Mouse (Mus musculus): ENCODE results near the gene Olig3. TPM values are rescaled to one million over a fixed set of nuclear protein-coding genes. Genes with fewer than 3 reads are reported as not detected.
A peak's percentile ranks its signal among the peaks of the same experiment; 100 is the strongest.

Olig3 gene
- polyA plus RNA-seq (2014; fragmentation: Nextera tagmentation; extraction: Ambion mirVana), result not detected in 2 replicates

DNA sequence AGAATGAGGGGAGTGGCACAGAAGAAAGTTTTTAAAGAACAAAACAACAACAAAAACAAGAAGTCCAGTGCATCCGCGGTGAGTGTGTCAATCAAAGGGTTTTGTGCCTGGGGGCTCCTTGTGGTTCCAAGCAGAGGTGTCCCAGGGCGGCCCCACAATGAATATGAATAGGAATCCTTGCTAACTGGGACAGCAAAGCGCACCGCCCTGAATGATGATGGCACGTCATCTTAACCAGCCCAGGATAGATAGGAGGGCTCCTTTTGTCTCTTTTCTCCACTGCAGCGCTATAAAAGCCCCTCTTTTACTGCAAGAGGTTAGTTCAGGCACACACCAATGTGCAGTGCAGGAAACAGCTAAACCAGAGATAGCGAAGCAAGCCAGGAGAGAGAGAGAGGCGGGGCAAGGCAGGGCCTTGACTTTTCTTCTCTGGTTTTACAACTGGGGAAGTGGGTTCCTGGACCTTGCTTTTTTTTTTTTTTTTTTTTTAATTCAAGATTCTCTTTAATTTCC is at the start of gene Olig3:
Gene Olig3 (plus strand): TSS at position 463 of the 513 bp plus-strand sequence.
- no peak within 1 kb of the TSS for H3K9ac ChIP-seq (ENCODE audit: low read depth, low read length)
- no peak within 1 kb of the TSS for H3K27ac ChIP-seq (ENCODE audit: low read depth, low read length)
- no peaks in the 10 kb centered on the region for H3K36me3 ChIP-seq (ENCODE audit: control insufficient read depth, insufficient read depth, low read length)
- H3K4me3 ChIP-seq (ENCODE audit: low read depth, low read length), result no peak within 1 kb of the TSS; the same call in 1 of the 2 replicates
- no peaks in the 10 kb centered on the region for H3K9me3 ChIP-seq (ENCODE audit: control insufficient read depth, low read length)
- peaks cover 98% of the 10 kb centered on the region for H3K27me3 ChIP-seq (replicated peaks; ENCODE audit: control insufficient read depth, insufficient read depth, low read length)
- H3K4me1 ChIP-seq (replicated peaks; ENCODE audit: control insufficient read depth, insufficient read depth, low read length), result no peaks in the 10 kb centered on the region; the same call in 1 of the 2 replicates
- DNase-seq (ENCODE audit: low spot score) (no peak), ATAC-seq (replicated peaks; ENCODE audit: low FRiP score) (no peak)
- WGBS, result 1% methylated on average over 9 of the region's 9 CpGs
- H3K4me2 ChIP-seq, result peak within 1 kb of the TSS; percentile 8; the same call in 1 of the 2 replicates

DNA sequence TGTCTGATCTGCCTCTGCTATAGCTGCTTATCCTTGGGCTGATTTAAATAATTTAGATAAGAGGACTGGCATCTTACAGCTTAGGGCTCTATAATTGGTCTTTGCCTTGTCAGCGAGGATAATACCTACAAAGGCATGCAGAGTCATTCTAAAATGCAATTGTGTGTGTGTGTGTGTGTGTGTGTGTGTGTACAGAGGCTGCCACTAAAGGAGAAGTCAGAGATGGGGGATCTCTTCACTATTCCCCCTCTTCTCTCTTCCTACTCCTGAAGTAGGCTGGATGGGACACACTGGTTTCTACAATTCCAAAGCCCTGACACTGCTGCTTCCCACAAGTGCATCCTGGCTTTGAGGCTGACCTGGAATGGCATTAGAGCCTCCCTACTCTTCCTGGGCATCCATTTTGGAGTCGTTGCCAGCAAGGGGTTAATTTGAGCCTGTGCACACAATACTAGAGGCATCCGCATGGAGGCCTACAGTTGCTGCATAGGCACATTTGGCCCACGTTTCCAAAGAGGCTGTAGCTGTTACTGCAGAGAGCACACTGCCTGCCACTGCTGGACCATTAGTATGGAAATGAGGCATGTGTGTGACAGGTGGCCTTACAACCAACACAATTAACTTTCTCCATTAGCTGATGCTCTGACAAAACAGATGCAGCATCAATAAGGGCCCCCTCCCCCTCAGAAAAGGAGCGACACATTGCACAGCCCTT is 46.5 kb upstream of the Olig3 start:
- no peak overlapping the region for H3K9ac ChIP-seq (ENCODE audit: low read depth, low read length)
- no peaks in the 10 kb centered on the region for H3K9me3 ChIP-seq (ENCODE audit: control insufficient read depth, low read length)
- H3K4me2 ChIP-seq, result no peak overlapping the region
- H3K27ac ChIP-seq (ENCODE audit: low read depth, low read length), result no peak overlapping the region
- H3K36me3 ChIP-seq (ENCODE audit: control insufficient read depth, insufficient read depth, low read length), result no peaks in the 10 kb centered on the region
- H3K4me1 ChIP-seq (replicated peaks; ENCODE audit: control insufficient read depth, insufficient read depth, low read length), result no peaks in the 10 kb centered on the region
- no peaks in the 10 kb centered on the region for H3K27me3 ChIP-seq (replicated peaks; ENCODE audit: control insufficient read depth, insufficient read depth, low read length)
- DNase-seq (ENCODE audit: low spot score) (no peak), ATAC-seq (replicated peaks; ENCODE audit: low FRiP score) (no peak)
- 45% methylated on average over 5 of the region's 5 CpGs for WGBS
- H3K4me3 ChIP-seq (ENCODE audit: low read depth, low read length), result no peak overlapping the region

DNA sequence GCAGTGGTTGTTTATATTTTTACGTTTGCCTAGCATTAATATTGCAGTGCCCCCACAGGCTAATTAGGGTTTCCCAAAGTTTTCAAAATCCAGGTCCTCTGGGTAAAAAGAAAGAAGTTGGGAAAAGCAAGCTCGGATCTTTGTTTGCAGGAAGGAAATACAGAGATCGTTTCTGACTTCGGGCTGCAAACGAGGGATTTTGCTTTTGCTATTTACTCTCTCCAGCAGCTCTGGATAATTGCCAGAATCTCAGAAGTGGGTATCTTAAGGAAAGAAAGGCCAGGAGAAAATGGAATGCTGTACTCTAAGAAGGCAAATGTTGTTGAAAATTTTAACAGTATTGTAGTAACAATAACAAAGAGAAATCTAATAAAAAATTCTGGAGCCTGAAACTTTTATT is 45.9 kb upstream of the Olig3 start:
- 57% methylated on average over 5 of the region's 5 CpGs for WGBS
- Histone ChIP-seq H3K4me1 (replicated peaks; ENCODE audit: control insufficient read depth, insufficient read depth, low read length) (no peaks in the 10 kb centered on the region), H3K27me3 (replicated peaks; ENCODE audit: control insufficient read depth, insufficient read depth, low read length) (no peaks in the 10 kb centered on the region), H3K36me3 (ENCODE audit: control insufficient read depth, insufficient read depth, low read length) (no peaks in the 10 kb centered on the region), H3K4me2 (no peak overlapping the region), H3K9ac (ENCODE audit: low read depth, low read length) (no peak overlapping the region), H3K9me3 (ENCODE audit: control insufficient read depth, low read length) (no peaks in the 10 kb centered on the region), H3K4me3 (ENCODE audit: low read depth, low read length) (no peak overlapping the region), H3K27ac (ENCODE audit: low read depth, low read length) (no peak overlapping the region)
- DNase-seq (ENCODE audit: low spot score), result no peak
- ATAC-seq (replicated peaks; ENCODE audit: low FRiP score), result no peak

DNA sequence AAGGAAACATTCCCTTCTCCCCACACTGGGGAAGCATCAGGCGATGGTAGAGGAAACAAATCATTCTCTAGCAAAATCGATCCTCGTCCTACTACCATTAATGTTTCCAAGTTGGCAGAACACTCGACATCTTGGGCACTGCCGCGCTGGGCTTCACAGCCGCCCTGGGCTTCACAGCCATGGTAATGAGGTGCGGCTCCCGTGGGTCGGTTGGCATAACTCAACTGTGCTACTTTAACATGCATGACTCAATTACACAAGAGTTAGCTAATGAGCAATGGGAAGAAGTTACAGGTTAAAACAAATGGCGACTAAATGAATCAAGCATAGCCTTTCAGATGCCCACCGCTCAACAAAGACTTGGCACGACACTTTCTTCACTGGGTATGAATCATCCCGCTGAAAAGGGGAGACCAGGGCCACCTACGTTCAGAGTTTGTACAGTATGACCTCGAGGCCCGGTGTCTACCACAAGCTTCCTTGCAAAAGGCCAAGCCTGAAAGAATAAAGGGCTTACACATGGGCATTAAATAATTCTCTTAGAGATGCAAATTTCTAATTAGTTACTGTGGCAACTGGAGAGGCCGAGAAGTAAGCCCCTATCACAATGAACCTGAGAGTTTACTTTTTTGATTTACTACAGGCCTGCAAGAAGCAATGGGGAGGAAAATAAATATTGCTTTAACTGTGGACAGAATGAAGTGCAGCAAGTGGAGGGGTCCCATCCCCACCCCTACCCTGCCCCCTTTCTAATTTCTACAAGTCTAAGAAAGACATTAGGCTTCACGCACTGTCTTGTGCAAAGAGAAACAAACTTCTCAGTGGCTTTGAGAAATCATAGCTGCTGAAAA is 38.1 kb upstream of the Olig3 start:
- Histone ChIP-seq H3K9me3 (ENCODE audit: control insufficient read depth, low read length) (no peaks in the 10 kb centered on the region), H3K4me3 (ENCODE audit: low read depth, low read length) (no peak overlapping the region)
- 77% methylated on average over 19 of the region's 19 CpGs for WGBS

DNA sequence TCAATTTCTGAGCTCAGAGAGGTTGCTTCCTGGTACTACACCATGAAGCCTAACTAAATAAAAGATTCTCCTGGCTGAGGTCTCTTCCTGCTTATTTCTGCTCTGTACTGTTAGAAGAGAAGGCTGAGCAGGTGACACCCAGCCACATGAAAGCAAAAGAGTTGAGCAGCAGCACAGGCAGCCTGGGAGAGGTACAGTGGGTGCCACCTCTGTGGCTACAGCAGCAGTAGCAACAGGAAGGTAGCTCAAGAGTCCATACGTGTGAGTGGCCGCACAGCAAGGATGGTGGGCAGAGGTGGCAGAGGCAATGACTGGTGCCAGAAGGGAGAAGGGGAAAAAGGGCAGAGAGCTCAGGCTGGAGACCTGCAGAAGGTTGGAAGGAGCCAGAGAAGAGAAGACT is 34.6 kb upstream of the Olig3 start:
- no peaks in the 10 kb centered on the region for H3K9me3 ChIP-seq (ENCODE audit: control insufficient read depth, low read length)
- H3K4me2 ChIP-seq, result no peak overlapping the region
- no peak overlapping the region for H3K27ac ChIP-seq (ENCODE audit: low read depth, low read length)
- H3K27me3 ChIP-seq (replicated peaks; ENCODE audit: control insufficient read depth, insufficient read depth, low read length), result no peaks in the 10 kb centered on the region
- no peaks in the 10 kb centered on the region for H3K36me3 ChIP-seq (ENCODE audit: control insufficient read depth, insufficient read depth, low read length)
- no peak for DNase-seq (ENCODE audit: low spot score)
- H3K4me3 ChIP-seq (ENCODE audit: low read depth, low read length), result no peak overlapping the region
- H3K9ac ChIP-seq (ENCODE audit: low read depth, low read length), result no peak overlapping the region
- no peaks in the 10 kb centered on the region for H3K4me1 ChIP-seq (replicated peaks; ENCODE audit: control insufficient read depth, insufficient read depth, low read length)
- WGBS, result 86% methylated on average over 2 of the region's 2 CpGs
- no peak for ATAC-seq (replicated peaks; ENCODE audit: low FRiP score)

More for the DNA sequence above, 38.1 kb upstream of the Olig3 start:
- Histone ChIP-seq H3K4me1 (replicated peaks; ENCODE audit: control insufficient read depth, insufficient read depth, low read length) (no peaks in the 10 kb centered on the region), H3K9ac (ENCODE audit: low read depth, low read length) (no peak overlapping the region), H3K4me2 (no peak overlapping the region), H3K27me3 (replicated peaks; ENCODE audit: control insufficient read depth, insufficient read depth, low read length) (no peaks in the 10 kb centered on the region), H3K27ac (ENCODE audit: low read depth, low read length) (no peak overlapping the region), H3K36me3 (ENCODE audit: control insufficient read depth, insufficient read depth, low read length) (no peaks in the 10 kb centered on the region)
- no peak for DNase-seq (ENCODE audit: low spot score)
- no peak for ATAC-seq (replicated peaks; ENCODE audit: low FRiP score)

DNA sequence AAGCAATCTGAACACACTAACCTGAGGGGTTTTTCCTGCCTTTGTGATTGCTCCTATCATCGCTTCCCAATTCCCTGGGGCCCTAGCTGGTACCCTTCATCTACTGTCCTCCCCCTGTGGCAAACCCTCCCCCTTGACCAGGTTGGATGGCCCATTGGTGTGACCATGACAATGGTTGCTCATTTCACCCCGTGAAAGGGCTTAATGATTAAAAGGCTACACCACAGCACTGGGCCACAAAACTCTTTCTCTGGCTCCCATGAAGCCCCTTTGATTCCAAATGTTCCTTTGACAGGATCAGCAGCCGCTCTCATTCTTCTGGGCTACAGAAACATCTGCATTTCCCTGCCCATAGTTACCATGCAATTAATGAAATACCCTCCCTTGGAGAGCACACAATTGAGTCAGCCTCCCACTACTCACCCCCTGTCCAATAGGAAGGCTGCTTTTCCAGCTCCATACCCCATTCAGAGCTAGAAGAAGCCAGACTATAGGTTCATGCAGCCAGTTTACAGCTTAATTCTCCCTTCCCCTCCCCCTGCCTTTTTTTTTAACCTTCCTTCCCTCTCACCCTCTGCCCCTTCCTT is 27.0 kb upstream of the Olig3 start:
- Histone ChIP-seq H3K9me3 (ENCODE audit: control insufficient read depth, low read length) (no peaks in the 10 kb centered on the region), H3K4me1 (replicated peaks; ENCODE audit: control insufficient read depth, insufficient read depth, low read length) (no peaks in the 10 kb centered on the region), H3K4me3 (ENCODE audit: low read depth, low read length) (no peak overlapping the region), H3K27ac (ENCODE audit: low read depth, low read length) (no peak overlapping the region), H3K4me2 (no peak overlapping the region), H3K27me3 (replicated peaks; ENCODE audit: control insufficient read depth, insufficient read depth, low read length) (no peaks in the 10 kb centered on the region), H3K36me3 (ENCODE audit: control insufficient read depth, insufficient read depth, low read length) (no peaks in the 10 kb centered on the region), H3K9ac (ENCODE audit: low read depth, low read length) (no peak overlapping the region)
- ATAC-seq (replicated peaks; ENCODE audit: low FRiP score) (no peak), DNase-seq (ENCODE audit: low spot score) (no peak)
- WGBS, result 51% methylated on average over 3 of the region's 3 CpGs

DNA sequence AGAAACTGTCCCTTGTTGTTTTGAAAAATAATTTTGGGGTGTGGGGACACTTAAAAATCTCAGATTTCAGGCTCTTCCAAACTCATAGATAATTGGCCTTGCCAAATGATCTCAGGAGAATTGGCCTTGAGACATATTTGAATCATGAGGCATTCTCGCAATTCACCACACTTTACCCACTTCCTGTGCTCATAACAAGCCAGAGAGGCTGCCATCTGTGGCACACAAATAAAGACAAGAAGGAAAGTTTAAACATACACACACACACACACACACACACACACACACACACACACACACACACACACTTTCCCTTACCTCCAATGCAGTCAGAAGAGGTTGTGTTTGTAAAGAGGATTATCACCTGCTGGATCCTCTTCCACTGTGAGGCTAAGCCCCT is 22.9 kb upstream of the Olig3 start:
- no peak for DNase-seq (ENCODE audit: low spot score)
- H3K9ac ChIP-seq (ENCODE audit: low read depth, low read length), result no peak overlapping the region
- no peaks in the 10 kb centered on the region for H3K27me3 ChIP-seq (replicated peaks; ENCODE audit: control insufficient read depth, insufficient read depth, low read length)
- H3K9me3 ChIP-seq (ENCODE audit: control insufficient read depth, low read length), result no peaks in the 10 kb centered on the region
- 62% methylated on average over 1 of the region's 1 CpGs for whole genome bisulfite sequencing
- H3K4me3 ChIP-seq (ENCODE audit: low read depth, low read length), result no peak overlapping the region
- no peak for ATAC-seq (replicated peaks; ENCODE audit: low FRiP score)
- no peak overlapping the region for H3K4me2 ChIP-seq
- no peaks in the 10 kb centered on the region for H3K4me1 ChIP-seq (replicated peaks; ENCODE audit: control insufficient read depth, insufficient read depth, low read length)
- no peak overlapping the region for H3K27ac ChIP-seq (ENCODE audit: low read depth, low read length)
- H3K36me3 ChIP-seq (ENCODE audit: control insufficient read depth, insufficient read depth, low read length), result no peaks in the 10 kb centered on the region

DNA sequence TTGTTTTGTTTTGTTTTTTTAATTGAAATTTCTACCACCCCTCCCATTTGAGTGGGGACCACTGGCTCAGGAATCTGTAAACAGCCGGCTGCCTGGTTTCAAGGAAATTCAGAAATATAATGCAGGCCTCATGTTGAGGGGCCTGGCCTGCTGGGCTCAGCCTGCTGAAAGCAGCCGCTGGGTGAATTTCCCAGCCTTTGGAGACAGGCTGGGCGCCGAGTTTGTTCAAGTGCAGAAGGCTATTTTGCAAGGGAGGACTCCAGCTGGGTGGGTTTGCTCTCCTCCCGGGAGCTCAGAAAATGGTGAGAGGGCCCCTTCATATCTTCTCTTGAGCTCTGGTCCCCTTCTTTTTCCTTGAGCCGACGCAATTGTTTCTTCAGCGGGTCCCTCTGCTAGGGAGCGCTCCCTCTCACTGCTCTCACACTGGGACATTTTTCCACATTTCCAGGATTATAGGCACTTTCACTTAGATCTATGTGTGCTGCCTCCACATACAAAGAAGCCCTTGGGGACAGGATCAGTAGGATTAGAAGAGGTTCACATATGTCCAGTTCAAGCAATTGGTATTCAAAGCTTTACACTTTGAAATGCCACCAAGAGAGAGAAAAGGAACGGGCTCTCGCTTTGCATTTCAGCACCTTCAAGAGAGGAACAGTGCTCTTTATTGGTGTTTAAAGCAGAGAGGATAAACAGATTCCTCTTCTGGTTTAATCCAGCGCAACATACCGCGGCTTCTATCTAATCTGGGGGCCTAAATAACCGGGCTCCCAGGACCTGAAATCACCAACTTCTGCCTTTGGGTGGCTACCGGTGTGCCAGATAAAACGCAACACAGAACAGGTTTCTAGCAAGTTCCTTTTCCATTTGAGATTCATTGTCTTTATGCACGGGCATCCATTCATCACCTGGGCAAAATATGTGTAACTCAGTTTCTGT is 17.4 kb upstream of the Olig3 start:
- Histone ChIP-seq H3K4me3 (ENCODE audit: low read depth, low read length) (no peak overlapping the region), H3K27me3 (replicated peaks; ENCODE audit: control insufficient read depth, insufficient read depth, low read length) (peaks cover 9% of the 10 kb centered on the region), H3K27ac (ENCODE audit: low read depth, low read length) (no peak overlapping the region), H3K36me3 (ENCODE audit: control insufficient read depth, insufficient read depth, low read length) (no peaks in the 10 kb centered on the region), H3K9ac (ENCODE audit: low read depth, low read length) (no peak overlapping the region), H3K4me1 (replicated peaks; ENCODE audit: control insufficient read depth, insufficient read depth, low read length) (no peaks in the 10 kb centered on the region), H3K9me3 (ENCODE audit: control insufficient read depth, low read length) (no peaks in the 10 kb centered on the region), H3K4me2 (no peak overlapping the region)
- ATAC-seq (replicated peaks; ENCODE audit: low FRiP score) (no peak), DNase-seq (ENCODE audit: low spot score) (no peak)
- 15% methylated on average over 18 of the region's 18 CpGs for WGBS

Data from liver, embryonic 11.5 days (tissue).